Mouse (Mus musculus) liver, adult 2 months (tissue): ENCODE results near the gene Slc9a5. TPM values are rescaled to one million over a fixed set of nuclear protein-coding genes. Genes with fewer than 3 reads are reported as not detected.
A peak's percentile ranks its signal among the peaks of the same experiment; 100 is the strongest.

ENCODE experiments used
- DNase-seq: peaks from one replicate; pipeline ENCODE4 v3.0.0-alpha.2; 2011; ENCODE audit warnings: low read depth, low spot score; ENCODE audit errors: extremely low read depth
- H3K27ac ChIP-seq: fragments of 200-500 bp; replicated peaks from 2 replicates; pipeline ENCODE4 v1.5.1; 2012; ENCODE audit warnings: low read depth, mild to moderate bottlenecking, control low read depth, inconsistent platforms, low read length; ENCODE audit not compliant: insufficient read depth
- H3K27me3 ChIP-seq: fragments of 200-500 bp; 2 replicates; pipeline ENCODE4 v1.6.1; 2012; ENCODE audit warnings: mild to moderate bottlenecking, moderate library complexity, low read length, inconsistent platforms; ENCODE audit not compliant: control insufficient read depth, insufficient read depth
- H3K36me3 ChIP-seq: fragments of 200-500 bp; 2 replicates; pipeline ENCODE4 v1.6.1; 2012; ENCODE audit warnings: low read length, inconsistent platforms; ENCODE audit not compliant: control insufficient read depth, insufficient read depth
- H3K4me1 ChIP-seq: fragments of 200-500 bp; 2 replicates; pipeline ENCODE4 v1.6.1; 2011; ENCODE audit warnings: low read length; ENCODE audit not compliant: control insufficient read depth, insufficient read depth
- H3K4me3 ChIP-seq: fragments of 200-500 bp; 2 replicates; pipeline ENCODE4 v1.5.1; 2011; ENCODE audit warnings: low read depth, mild to moderate bottlenecking, control low read depth, low read length, moderate library complexity; ENCODE audit not compliant: insufficient read depth
- H3K79me2 ChIP-seq: fragments of 200-500 bp; 2 replicates; pipeline ENCODE4 v1.6.1; 2012; ENCODE audit warnings: inconsistent platforms, mild to moderate bottlenecking, low read length, moderate library complexity; ENCODE audit not compliant: control insufficient read depth, insufficient read depth
- H3K9ac ChIP-seq: fragments of 200-500 bp; 2 replicates; pipeline ENCODE4 v1.6.1; 2012; ENCODE audit warnings: low read depth, mild to moderate bottlenecking, control low read depth, inconsistent platforms, low read length
- CTCF ChIP-seq: fragments of 200-500 bp; IDR thresholded peaks from 2 replicates; pipeline ENCODE4 v1.5.1; 2011; ENCODE audit warnings: low read depth, low read length, control low read depth
- POLR2A ChIP-seq: fragments of 200-500 bp; IDR thresholded peaks from 2 replicates; pipeline ENCODE4 v1.6.1; 2011; ENCODE audit warnings: low read length, control low read depth; ENCODE audit not compliant: insufficient read depth; ENCODE audit errors: extremely low read depth
- WGBS: fragments of 180-500 bp; shearing (Covaris S2); methylation state at CpG from one replicate; pipeline ENCODE4 v1.1.7; 2018; 5-methylcytosine and 5-hydroxymethylcytosine counted together
- polyA plus RNA-seq: library from polyadenylated mRNA; depleted of rRNA; stranded (reverse); fragments of >200 nt; gene quantifications from 2 replicates; pipeline ENCODE4 v1.2.3, GENCODE M21; 2012
- total RNA-seq: library from RNA; depleted of rRNA; stranded (reverse); fragments of >200 nt; gene quantifications from 2 replicates; pipeline ENCODE4 v1.2.3, GENCODE M21; 2014

Slc9a5 gene
- total and polyA plus RNA-seq, 2 experiments = under 0.01 to 0.53 TPM

GRCm38 (mm10) chr8:105339886-105340635 lies 8.6 kb upstream of the Slc9a5 start:
- Histone ChIP-seq H3K4me3 (no peak overlapping the region), H3K9ac (no peak overlapping the region), H3K27me3 (no peaks in the 10 kb centered on the region), H3K79me2 (no peaks in the 10 kb centered on the region), H3K4me1 (no peaks in the 10 kb centered on the region; the same call in none of the 2 replicates), H3K27ac (peak overlapping the region; percentile 72), H3K36me3 (no peaks in the 10 kb centered on the region)
- 59% methylated on average over 6 of the region's 6 CpGs for WGBS
- no peak for TF ChIP-seq CTCF
- TF ChIP-seq POLR2A = no peak
- peak; percentile 31 for DNase-seq

GRCm38 (mm10) chr8:105341399-105341798 lies 7.2 kb upstream of the Slc9a5 start:
- H3K79me2 ChIP-seq = no peaks in the 10 kb centered on the region
- TF ChIP-seq POLR2A = no peak
- TF ChIP-seq CTCF = no peak
- H3K9ac ChIP-seq = no peak overlapping the region
- no peaks in the 10 kb centered on the region for H3K27me3 ChIP-seq
- no peak overlapping the region for H3K4me3 ChIP-seq
- no peaks in the 10 kb centered on the region; the same call in none of the 2 replicates for H3K4me1 ChIP-seq
- no peak for DNase-seq
- WGBS = 63% methylated on average over 8 of the region's 8 CpGs
- H3K27ac ChIP-seq = peak overlapping the region; percentile 27; the same call in 1 of the 2 replicates
- H3K36me3 ChIP-seq = no peaks in the 10 kb centered on the region

- Histone ChIP-seq H3K27ac (no peak overlapping the region), H3K4me1 (no peaks in the 10 kb centered on the region; the same call in none of the 2 replicates), H3K9ac (no peak overlapping the region), H3K79me2 (no peaks in the 10 kb centered on the region), H3K27me3 (no peaks in the 10 kb centered on the region), H3K4me3 (no peak overlapping the region), H3K36me3 (no peaks in the 10 kb centered on the region)
- no peak for DNase-seq
- TF ChIP-seq POLR2A (no peak), CTCF (no peak)
- WGBS = 80% methylated on average over 4 of the region's 4 CpGs
Observed at GRCm38 (mm10) chr8:105342768-105343167, 5.9 kb upstream of the Slc9a5 start.

GRCm38 (mm10) chr8:105343791-105344574 lies 4.7 kb upstream of the Slc9a5 start:
- 31% methylated on average over 7 of the region's 8 CpGs for WGBS
- no peak overlapping the region for H3K27ac ChIP-seq
- H3K9ac ChIP-seq = no peak overlapping the region; the same call in 1 of the 2 replicates

GRCm38 (mm10) chr8:105345061-105345975 lies 3.3 kb upstream of the Slc9a5 start:
- no peak overlapping the region for H3K9ac ChIP-seq
- H3K27ac ChIP-seq = peak overlapping the region; percentile 59
- H3K27me3 ChIP-seq = peaks cover 11% of the 10 kb centered on the region
- TF ChIP-seq POLR2A (no peak), CTCF (no peak)
- H3K4me3 ChIP-seq = no peak overlapping the region
- DNase-seq = peak; percentile 28
- WGBS = 48% methylated on average over 7 of the region's 7 CpGs
- no peaks in the 10 kb centered on the region for H3K36me3 ChIP-seq
- H3K79me2 ChIP-seq = no peaks in the 10 kb centered on the region
- H3K4me1 ChIP-seq = no peaks in the 10 kb centered on the region; the same call in none of the 2 replicates

More at GRCm38 (mm10) chr8:105343791-105344574, 4.7 kb upstream of the Slc9a5 start:
- Histone ChIP-seq H3K27me3 (peaks cover 2% of the 10 kb centered on the region; the same call in 1 of the 2 replicates), H3K4me1 (no peaks in the 10 kb centered on the region; the same call in none of the 2 replicates), H3K36me3 (no peaks in the 10 kb centered on the region), H3K4me3 (no peak overlapping the region), H3K79me2 (no peaks in the 10 kb centered on the region)
- TF ChIP-seq CTCF (no peak), POLR2A (no peak)
- DNase-seq = no peak
